Mouse (Mus musculus) cerebellum, adult 9-10 months (tissue): ENCODE results near the gene Dll1.

Experiments
- DNase-seq: peaks from one replicate; pipeline ENCODE4 v3.0.0; 2022

Dll1 gene

DNA sequence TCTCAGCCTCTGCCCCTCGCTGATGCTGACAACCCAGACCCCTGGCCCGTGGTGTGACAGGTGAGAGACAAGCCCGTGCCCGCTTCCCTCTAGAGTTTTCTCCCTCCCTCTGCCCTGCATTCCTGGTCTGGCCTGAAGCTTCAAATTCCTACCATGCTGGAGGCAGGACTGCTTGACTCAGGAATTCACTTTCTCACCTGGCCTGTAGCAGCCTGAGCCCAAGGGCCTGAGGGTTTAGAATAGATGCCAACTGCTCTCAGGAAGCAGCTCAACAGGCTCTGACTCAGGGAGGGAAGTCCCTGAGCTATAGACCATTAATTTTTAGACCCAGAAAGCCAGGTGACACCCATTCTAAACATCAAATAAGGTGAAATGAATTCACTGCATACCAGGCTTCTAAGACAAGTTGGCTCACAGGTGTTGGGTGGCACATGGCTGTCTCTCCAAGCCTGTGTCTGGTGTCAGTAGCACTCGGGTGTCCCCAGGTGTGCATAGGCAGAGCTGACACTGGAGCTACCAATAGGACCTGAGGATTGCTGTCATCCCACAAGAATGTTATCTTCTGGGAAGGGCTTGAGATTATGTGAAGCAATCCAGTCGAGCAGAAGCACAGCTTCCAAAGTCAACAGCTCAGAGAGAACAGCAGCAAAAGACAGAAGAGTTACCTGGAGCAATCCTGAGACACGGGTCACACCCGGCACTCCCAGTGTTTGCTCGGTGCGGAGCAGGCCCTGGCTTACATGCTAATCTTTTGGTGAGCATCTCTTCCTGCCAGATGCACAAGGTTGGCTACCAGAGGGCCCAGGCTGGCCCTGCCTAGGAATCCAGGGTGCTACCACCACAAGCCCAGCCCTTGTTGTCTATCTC lies 50.5 kb downstream of the Dll1 start:
- DNase-seq: no peak

DNA sequence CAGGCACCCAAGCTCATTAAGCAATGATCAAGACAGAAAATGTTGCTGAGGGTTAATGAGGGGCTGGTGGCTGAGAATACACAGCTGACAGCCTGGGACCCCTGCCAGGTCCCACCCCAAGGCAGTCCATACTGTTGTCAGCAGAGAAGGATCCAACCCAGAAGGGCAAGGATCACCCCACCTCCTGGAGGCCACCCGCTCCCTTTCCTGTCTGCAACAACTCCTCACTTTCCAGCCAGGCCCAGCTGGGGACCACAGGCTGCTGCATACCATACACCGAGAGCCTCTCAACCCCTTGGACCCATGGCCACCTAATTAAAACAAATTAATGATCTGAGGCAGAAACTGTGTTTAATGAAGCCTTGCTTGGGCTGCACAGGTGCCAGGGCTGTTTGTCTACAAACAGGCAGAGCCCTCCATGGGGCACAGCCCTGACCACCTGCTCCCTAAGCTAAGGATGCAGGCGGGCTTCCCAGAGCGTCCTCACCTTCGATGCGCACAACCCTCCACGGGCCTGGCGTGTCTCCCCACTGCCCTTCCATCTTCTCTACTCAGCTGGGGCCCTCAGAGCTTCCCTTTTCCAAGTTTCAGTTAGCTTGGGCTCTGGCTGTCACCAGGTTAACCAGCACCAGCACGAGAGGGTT lies 53.4 kb downstream of the Dll1 start:
- no peak for DNase-seq
